Mouse (Mus musculus): ENCODE data around the gene Cd6.

DNA sequence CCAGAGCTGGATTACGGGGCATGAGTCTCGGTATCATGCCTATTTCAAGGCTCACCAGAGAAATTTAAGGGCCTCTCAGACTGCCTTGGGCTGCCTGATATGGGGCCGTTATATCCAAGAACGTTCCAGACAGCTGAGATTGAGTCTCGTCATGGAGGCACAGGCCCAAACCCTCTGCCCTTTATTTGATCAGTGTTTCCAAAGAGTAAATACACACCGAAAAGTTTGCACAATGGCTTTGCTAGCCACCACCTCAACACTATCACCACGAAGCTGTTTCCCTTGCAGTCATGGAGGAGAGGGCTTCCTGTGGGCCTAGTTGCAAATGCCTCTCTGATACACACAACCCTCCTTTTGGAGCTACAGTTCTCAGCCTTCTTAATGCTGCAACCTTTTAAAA is 5.8 kb downstream of the Cd6 start:
- TF ChIP-seq POLR2A (IDR thresholded peaks at IDR 0.05; ENCODE audit: low read depth, low read length): no peak
- no peak for TF ChIP-seq CTCF (IDR thresholded peaks at IDR 0.05; ENCODE audit: extremely low read depth, insufficient read depth, insufficient read length, insufficient replicate concordance)
